In genomic region chr7:111283411-111283955, GRCm38 (mm10) we compare ENCODE assay signal across 13 mouse cellular contexts.
A peak's percentile ranks its signal among the peaks of the same experiment; 100 is the strongest.
DNase-seq lines count a peak whose midpoint lies in the region; ATAC-seq lines count a peak whose summit lies in the region.
"Had no signal": no experiment of that assay in that cellular context is flagged by ENCODE, and none has a peak within 500 bp of the region (broad histone marks: within the 10 kb centered on the region; RNA-seq: fewer than 3 reads in every experiment).

No protein-coding gene starts in this region.

- no peak overlapping the region for H3K4me3 ChIP-seq in embryonic facial prominence, embryonic 14.5 days (ENCODE audit: low read depth, low read length)
- no peak overlapping the region for H3K4me3 ChIP-seq in embryonic facial prominence, embryonic 10.5 days
- H3K4me3 ChIP-seq in limb, embryonic 11.5 days (ENCODE audit: low read depth, low read length), result no peak overlapping the region
- no peak overlapping the region for H3K4me3 ChIP-seq in limb, embryonic 10.5 days
- no peak overlapping the region for H3K4me3 ChIP-seq in neural tube, embryonic 11.5 days (ENCODE audit: low read depth, low read length)
- H3K4me3 ChIP-seq: limb, embryonic 12.5 days had no signal

- DNase-seq in embryonic facial prominence, embryonic 14.5 days (ENCODE audit: low spot score), result peak; percentile 21
- DNase-seq in embryonic facial prominence, embryonic 10.5 days (ENCODE audit: low spot score), result no peak
- DNase-seq in limb, embryonic 11.5 days (ENCODE audit: low spot score), result peak; percentile 22
- DNase-seq in limb, embryonic 10.5 days (ENCODE audit: low spot score), result no peak
- DNase-seq in adrenal gland, postnatal 10 days, result peak; percentile 49
- DNase-seq in neural tube, embryonic 11.5 days (ENCODE audit: low spot score), result peak; percentile 43
- no peak for DNase-seq in heart, adult 8-10 months (ENCODE audit: low spot score)
- no peak for DNase-seq in thymus, postnatal 10 days (ENCODE audit: low spot score in 2 of 2)
- DNase-seq: gastrocnemius, postnatal 36 days; lung, postnatal 36 days had no signal

- no peaks in the 10 kb centered on the region for H3K27me3 ChIP-seq in embryonic facial prominence, embryonic 14.5 days (replicated peaks; ENCODE audit: control insufficient read depth, insufficient read depth, low read length)
- no peaks in the 10 kb centered on the region for H3K27me3 ChIP-seq in embryonic facial prominence, embryonic 10.5 days (replicated peaks; ENCODE audit: low read depth, poor library complexity, severe bottlenecking)
- no peaks in the 10 kb centered on the region for H3K27me3 ChIP-seq in limb, embryonic 11.5 days (ENCODE audit: control insufficient read depth, insufficient read depth, low read length)
- H3K27me3 ChIP-seq in limb, embryonic 10.5 days (ENCODE audit: low read depth, poor library complexity, severe bottlenecking), result no peaks in the 10 kb centered on the region
- no peaks in the 10 kb centered on the region for H3K27me3 ChIP-seq in neural tube, embryonic 11.5 days (ENCODE audit: control insufficient read depth, insufficient read depth, low read length)

- ATAC-seq in embryonic facial prominence, embryonic 14.5 days (ENCODE audit: low read depth), result no peak
- ATAC-seq in limb, embryonic 11.5 days (ENCODE audit: insufficient number of reproducible peaks, low FRiP score, low TSS enrichment, low read depth), result no peak
- no peak for ATAC-seq in neural tube, embryonic 11.5 days (ENCODE audit: insufficient read depth, low FRiP score, low TSS enrichment)
- ATAC-seq: inflammation-experienced regulatory T-cells, adult 6 months; midbrain, embryonic 16.5 days had no signal

- H3K27ac ChIP-seq in embryonic facial prominence, embryonic 14.5 days (replicated peaks; ENCODE audit: low read depth, low read length), result no peak overlapping the region
- H3K27ac ChIP-seq in embryonic facial prominence, embryonic 10.5 days (replicated peaks), result no peak overlapping the region
- H3K27ac ChIP-seq in limb, embryonic 11.5 days (replicated peaks; ENCODE audit: low read depth, low read length), result no peak overlapping the region
- no peak overlapping the region for H3K27ac ChIP-seq in limb, embryonic 10.5 days
- H3K27ac ChIP-seq in neural tube, embryonic 11.5 days (ENCODE audit: low read depth, low read length), result no peak overlapping the region
- H3K27ac ChIP-seq: limb, embryonic 12.5 days had no signal

- no peaks in the 10 kb centered on the region for H3K9me3 ChIP-seq in embryonic facial prominence, embryonic 14.5 days (ENCODE audit: control insufficient read depth, low read length)
- H3K9me3 ChIP-seq in embryonic facial prominence, embryonic 10.5 days, result no peaks in the 10 kb centered on the region
- H3K9me3 ChIP-seq in limb, embryonic 11.5 days (ENCODE audit: control insufficient read depth, low read length), result no peaks in the 10 kb centered on the region
- H3K9me3 ChIP-seq in limb, embryonic 10.5 days (replicated peaks), result no peaks in the 10 kb centered on the region
- no peaks in the 10 kb centered on the region for H3K9me3 ChIP-seq in neural tube, embryonic 11.5 days (ENCODE audit: control insufficient read depth, low read length)
- H3K9me3 ChIP-seq: limb, embryonic 12.5 days had no signal

- H3K36me3 ChIP-seq in embryonic facial prominence, embryonic 14.5 days (ENCODE audit: control insufficient read depth, insufficient read depth, low read length), result no peaks in the 10 kb centered on the region
- H3K36me3 ChIP-seq in embryonic facial prominence, embryonic 10.5 days (replicated peaks), result no peaks in the 10 kb centered on the region
- no peaks in the 10 kb centered on the region for H3K36me3 ChIP-seq in limb, embryonic 11.5 days (ENCODE audit: control insufficient read depth, insufficient read depth, low read length)
- no peaks in the 10 kb centered on the region for H3K36me3 ChIP-seq in limb, embryonic 10.5 days
- H3K36me3 ChIP-seq in neural tube, embryonic 11.5 days (ENCODE audit: control insufficient read depth, insufficient read depth, low read length), result no peaks in the 10 kb centered on the region
- H3K36me3 ChIP-seq: limb, embryonic 12.5 days had no signal

- 39% methylated on average over 13 of the region's 13 CpGs for WGBS in embryonic facial prominence, embryonic 14.5 days
- 46% methylated on average over 13 of the region's 13 CpGs for WGBS in embryonic facial prominence, embryonic 10.5 days
- 54% methylated on average over 13 of the region's 13 CpGs for WGBS in limb, embryonic 11.5 days
- 58% methylated on average over 13 of the region's 13 CpGs for WGBS in limb, embryonic 10.5 days
- WGBS in neural tube, embryonic 11.5 days, result 33% methylated on average over 13 of the region's 13 CpGs

- no peak overlapping the region for H3K4me2 ChIP-seq in embryonic facial prominence, embryonic 14.5 days (ENCODE audit: low read depth, low read length)
- H3K4me2 ChIP-seq in limb, embryonic 11.5 days (ENCODE audit: low read depth, severe bottlenecking), result no peak overlapping the region
- no peak overlapping the region for H3K4me2 ChIP-seq in neural tube, embryonic 11.5 days (ENCODE audit: low read depth)
- H3K4me2 ChIP-seq: limb, embryonic 12.5 days had no signal

- H3K9ac ChIP-seq in embryonic facial prominence, embryonic 14.5 days (ENCODE audit: low read depth, low read length), result no peak overlapping the region
- H3K9ac ChIP-seq in limb, embryonic 11.5 days (ENCODE audit: low read length), result no peak overlapping the region
- H3K9ac ChIP-seq in neural tube, embryonic 11.5 days (ENCODE audit: low read length), result no peak overlapping the region
- H3K9ac ChIP-seq: limb, embryonic 12.5 days had no signal

- H3K4me1 ChIP-seq in embryonic facial prominence, embryonic 14.5 days (ENCODE audit: control insufficient read depth, insufficient read depth, low read length), result no peaks in the 10 kb centered on the region
- H3K4me1 ChIP-seq in embryonic facial prominence, embryonic 10.5 days, result peaks cover 12% of the 10 kb centered on the region
- peaks cover 4% of the 10 kb centered on the region; the same call in 1 of the 2 replicates for H3K4me1 ChIP-seq in limb, embryonic 11.5 days (ENCODE audit: control insufficient read depth, insufficient read depth, low read length)
- peaks cover 19% of the 10 kb centered on the region for H3K4me1 ChIP-seq in limb, embryonic 10.5 days
- H3K4me1 ChIP-seq in neural tube, embryonic 11.5 days (ENCODE audit: control insufficient read depth, insufficient read depth, low read length), result 0 out of 2 replicates have a peak, but pooled peaks cover 2% of the 10 kb centered on the region
- H3K4me1 ChIP-seq: limb, embryonic 12.5 days had no signal

Comparison
In these comparisons a context has a peak if more than half of its experiments do, and no peak if none do; other contexts are left out.
1. DNase-seq: peak in embryonic facial prominence, embryonic 14.5 days (single experiment), limb, embryonic 11.5 days (single experiment), adrenal gland, postnatal 10 days (single experiment) and neural tube, embryonic 11.5 days (single experiment); none in embryonic facial prominence, embryonic 10.5 days (single experiment), limb, embryonic 10.5 days (single experiment), heart, adult 8-10 months (single experiment) and thymus, postnatal 10 days (0 of 2).